Comparison of ENCODE assay signal across 9 mouse cellular contexts in genomic region chr2:126765867-126766582, GRCm38 (mm10). TPM values are rescaled to one million over a fixed set of nuclear protein-coding genes. Genes with fewer than 3 reads are reported as not detected.
DNase-seq lines count a peak whose midpoint lies in the region; ATAC-seq and TF ChIP-seq lines count a peak whose summit lies in the region.
"Had no signal": no experiment of that assay in that cellular context is flagged by ENCODE, and none has a peak within 500 bp of the region (broad histone marks: within the 10 kb centered on the region; RNA-seq: fewer than 3 reads in every experiment).

No protein-coding gene starts in this region.

- peak overlapping the region; percentile 31; the same call in 1 of the 2 replicates for H3K4me3 ChIP-seq in heart, embryonic 10.5 days
- H3K4me3 ChIP-seq in stomach, postnatal 0 days (ENCODE audit: low read depth, low read length): no peak overlapping the region
- no peak overlapping the region for H3K4me3 ChIP-seq in lung, adult 2 months (replicated peaks; ENCODE audit: extremely low read depth, low read depth, low read length)

- H3K4me2 ChIP-seq in stomach, postnatal 0 days (replicated peaks; ENCODE audit: low read depth): no peak overlapping the region

- H3K4me1 ChIP-seq in heart, embryonic 10.5 days: peaks cover 6% of the 10 kb centered on the region; the same call in 1 of the 2 replicates
- H3K4me1 ChIP-seq in stomach, postnatal 0 days (replicated peaks; ENCODE audit: control insufficient read depth, insufficient read depth): no peaks in the 10 kb centered on the region
- H3K4me1 ChIP-seq in lung, adult 2 months (ENCODE audit: control insufficient read depth, insufficient read depth, low read length): no peaks in the 10 kb centered on the region

- no peak for TF ChIP-seq CTCF in stomach, postnatal 0 days (IDR thresholded peaks at IDR 0.05; ENCODE audit: low read depth)
- no peak for TF ChIP-seq CTCF in lung, adult 2 months (IDR thresholded peaks at IDR 0.05; ENCODE audit: insufficient read depth, low read length)

- ATAC-seq in stomach, postnatal 0 days (ENCODE audit: low FRiP score, low TSS enrichment): no peak

- 42% methylated on average over 11 of the region's 11 CpGs for WGBS in heart, embryonic 10.5 days
- 41% methylated on average over 11 of the region's 11 CpGs for WGBS in stomach, postnatal 0 days
- 39% methylated on average over 11 of the region's 11 CpGs for WGBS in lung, adult 2 months

- H3K9me3 ChIP-seq in heart, embryonic 10.5 days: no peaks in the 10 kb centered on the region
- H3K9me3 ChIP-seq in stomach, postnatal 0 days (ENCODE audit: control insufficient read depth, low read length): no peaks in the 10 kb centered on the region

- no peak overlapping the region for H3K27ac ChIP-seq in heart, embryonic 10.5 days
- H3K27ac ChIP-seq in stomach, postnatal 0 days (replicated peaks): no peak overlapping the region

- no peak for TF ChIP-seq POLR2A in lung, adult 2 months (IDR thresholded peaks at IDR 0.05; ENCODE audit: borderline replicate concordance, extremely low read depth, low read depth, low read length)

- H3K36me3 ChIP-seq in heart, embryonic 10.5 days: peaks cover 24% of the 10 kb centered on the region
- peaks cover 11% of the 10 kb centered on the region for H3K36me3 ChIP-seq in stomach, postnatal 0 days (ENCODE audit: control insufficient read depth, insufficient read depth, low read length)

- no peak overlapping the region for H3K9ac ChIP-seq in stomach, postnatal 0 days (ENCODE audit: low read length)

- no peak for DNase-seq in heart, embryonic 10.5 days (ENCODE audit: low spot score)
- DNase-seq in heart, postnatal 4 days: no peak
- DNase-seq in right cerebral cortex, adult 18-20 months: peak; percentile 32
- DNase-seq in right cerebral cortex, postnatal 10 days (ENCODE audit: low spot score in 2 of 2): no peak
- DNase-seq in layer of hippocampus, postnatal 36 days: peak; percentile 31 to 32
- DNase-seq in stomach, postnatal 0 days (ENCODE audit: low spot score): peak; percentile 21
- no peak for DNase-seq in adrenal gland, adult 2 months
- no peak for DNase-seq in lung, adult 2 months
- DNase-seq: heart, postnatal 14 days had no signal

- no peak for TF ChIP-seq EP300 in stomach, postnatal 0 days (optimal IDR thresholded peaks at IDR 0.05)

- H3K27me3 ChIP-seq in heart, embryonic 10.5 days (ENCODE audit: insufficient read depth, poor library complexity, severe bottlenecking): no peaks in the 10 kb centered on the region
- H3K27me3 ChIP-seq in stomach, postnatal 0 days (ENCODE audit: control insufficient read depth, insufficient read depth, low read length): no peaks in the 10 kb centered on the region

RNA-seq across cellular contexts. Expression of gene Usp50, which starts 17.2 kb away (rescaled TPM):
- polyA plus RNA-seq in heart, embryonic 10.5 days (2016; fragmentation: Nextera tagmentation; extraction: Ambion mirVana): 2.0 and 2.5 TPM in 2 replicates
- total RNA-seq in heart, postnatal 4 days (2021): not detected
- 1 to 10 TPM; 2.9 to 3.2 TPM for total RNA-seq in layer of hippocampus, postnatal 36 days (2021)
- polyA plus RNA-seq in stomach, postnatal 0 days (2015; fragmentation: Nextera tagmentation; extraction: Ambion mirVana): 2.1 and 2.3 TPM in 2 replicates
- total RNA-seq in adrenal gland, adult 2 months (2021): not detected
- polyA plus RNA-seq in adrenal gland, adult 2 months (2012; rRNA removed): 0.30 and 0.54 TPM in 2 replicates
- 0.49 and 0.84 TPM in 2 replicates for polyA plus RNA-seq in lung, adult 2 months (2012; rRNA removed)

RNA-seq across cellular contexts. Expression of gene Usp8, which starts 58.9 kb away (rescaled TPM):
- 40.3 and 42.4 TPM in 2 replicates for polyA plus RNA-seq in heart, embryonic 10.5 days (2016; fragmentation: Nextera tagmentation; extraction: Ambion mirVana)
- total RNA-seq in heart, postnatal 4 days (2021): 10 to 100 TPM; 28.8 to 30.3 TPM
- 10 to 100 TPM; 49.9 to 52.4 TPM for total RNA-seq in layer of hippocampus, postnatal 36 days (2021)
- polyA plus RNA-seq in stomach, postnatal 0 days (2015; fragmentation: Nextera tagmentation; extraction: Ambion mirVana): 19.1 and 19.2 TPM in 2 replicates
- 10 to 100 TPM; 72.7 to 79.8 TPM for total RNA-seq in adrenal gland, adult 2 months (2021)
- polyA plus RNA-seq in adrenal gland, adult 2 months (2012; rRNA removed): 10.8 and 13.2 TPM in 2 replicates
- 22.9 and 23.9 TPM in 2 replicates for polyA plus RNA-seq in lung, adult 2 months (2012; rRNA removed)

Comparison
In these comparisons a context has a peak if more than half of its experiments do, and no peak if none do; other contexts are left out.
1. DNase-seq: peak in right cerebral cortex, adult 18-20 months (single experiment), layer of hippocampus, postnatal 36 days (2 of 2) and stomach, postnatal 0 days (single experiment); none in heart, embryonic 10.5 days (single experiment), heart, postnatal 4 days (single experiment), right cerebral cortex, postnatal 10 days (0 of 2), adrenal gland, adult 2 months (single experiment) and lung, adult 2 months (single experiment).